Mouse (Mus musculus) layer of hippocampus, postnatal 36 days (tissue): ENCODE results near the gene Cyyr1. TPM values are rescaled to one million over a fixed set of nuclear protein-coding genes. Genes with fewer than 3 reads are reported as not detected.

Experiments used
- DNase-seq, 2 experiments: peaks; one replicate each; pipeline ENCODE4 v3.0.0; 2022
- total RNA-seq, 2 experiments: library from RNA; stranded (reverse); gene quantifications; 2 replicates each; pipeline ENCODE4 v1.2.3; 2021

Cyyr1 gene
- total RNA-seq, 2 experiments from 2014 or later, result 4.7 to 5.8 TPM

- DNase-seq, result no peak
Measured at GRCm38 (mm10) chr16:85470057-85470456, 83.1 kb downstream of the Cyyr1 start.

- no peak for DNase-seq
Measured at GRCm38 (mm10) chr16:85455043-85455442, 98.2 kb downstream of the Cyyr1 start.

- no peak for DNase-seq
Measured at GRCm38 (mm10) chr16:85446306-85446705, 106.9 kb downstream of the Cyyr1 start.

GRCm38 (mm10) chr16:85445801-85446200, 107.4 kb downstream of the Cyyr1 start:
- no peak for DNase-seq

- DNase-seq, result peak in 1 of 2 experiments; percentile 14
Measured at GRCm38 (mm10) chr16:85435427-85435826, 117.8 kb downstream of the Cyyr1 start.

- DNase-seq, result no peak
Measured at GRCm38 (mm10) chr16:85429173-85429572, 124.0 kb downstream of the Cyyr1 start.

- no peak for DNase-seq
Measured at GRCm38 (mm10) chr16:85422889-85423288, 130.3 kb downstream of the Cyyr1 start.

GRCm38 (mm10) chr16:85415415-85415814, 137.8 kb downstream of the Cyyr1 start:
- peak in 1 of 2 experiments; percentile 5 for DNase-seq

- DNase-seq, result no peak
Measured at GRCm38 (mm10) chr16:85393430-85393948, 159.7 kb downstream of the Cyyr1 start.

GRCm38 (mm10) chr16:85386801-85387200, 166.4 kb downstream of the Cyyr1 start:
- DNase-seq, result no peak

Other genes with a start within 250 kb of the Cyyr1 start
- gene Adamts1, start 249.7 kb upstream of the Cyyr1 start, total RNA-seq, result 10 to 100 TPM; 27.8 to 35.9 TPM